Mouse (Mus musculus): ENCODE data around the gene Fgfr2. TPM values are rescaled to one million over a fixed set of nuclear protein-coding genes. Genes with fewer than 3 reads are reported as not detected.
A peak's percentile ranks its signal among the peaks of the same experiment; 100 is the strongest.

Gene Fgfr2
- polyA plus RNA-seq, 1 experiment from 2014 or later = 92.5 TPM

DNA sequence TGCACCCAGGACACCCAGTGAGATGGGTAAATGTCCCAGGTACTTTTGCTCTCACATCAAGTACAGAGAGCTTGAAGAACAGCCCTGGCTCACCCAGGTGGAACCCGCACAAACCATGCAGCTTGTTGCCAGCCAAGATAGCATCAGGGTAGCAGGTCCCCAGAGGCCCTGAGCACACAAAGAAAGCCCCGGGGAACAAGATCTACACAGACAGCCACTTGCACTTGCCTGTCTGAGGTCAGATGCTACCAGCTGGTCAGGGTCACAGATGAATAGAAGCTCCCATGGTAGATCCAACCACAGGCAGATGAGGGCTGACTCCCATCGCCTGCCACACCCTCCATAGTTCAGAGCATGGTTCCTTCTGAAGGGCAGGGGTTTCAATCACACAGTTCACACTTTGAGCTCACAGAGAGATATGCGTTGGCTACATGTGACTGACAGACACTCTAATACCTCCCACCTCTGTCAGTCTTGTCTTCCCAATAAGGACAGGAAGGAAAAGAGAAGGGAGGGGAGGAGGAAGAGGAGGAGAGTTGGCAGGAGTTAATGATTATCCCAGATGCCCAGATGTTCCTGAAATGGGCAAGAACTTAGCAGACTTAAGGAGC lies 642.3 kb downstream of the Fgfr2 start:
- 67% methylated on average over 4 of the region's 4 CpGs for WGBS
- no peak overlapping the region for H3K4me3 ChIP-seq
- no peak overlapping the region for H3K27ac ChIP-seq
- peaks cover 28% of the 10 kb centered on the region for H3K4me1 ChIP-seq (replicated peaks)
- H3K9me3 ChIP-seq = no peaks in the 10 kb centered on the region
- DNase-seq (ENCODE audit: low spot score) = no peak
- no peaks in the 10 kb centered on the region for H3K36me3 ChIP-seq
- H3K27me3 ChIP-seq (ENCODE audit: insufficient read depth, poor library complexity, severe bottlenecking) = 0 out of 2 replicates have a peak, but pooled peaks cover 2% of the 10 kb centered on the region

DNA sequence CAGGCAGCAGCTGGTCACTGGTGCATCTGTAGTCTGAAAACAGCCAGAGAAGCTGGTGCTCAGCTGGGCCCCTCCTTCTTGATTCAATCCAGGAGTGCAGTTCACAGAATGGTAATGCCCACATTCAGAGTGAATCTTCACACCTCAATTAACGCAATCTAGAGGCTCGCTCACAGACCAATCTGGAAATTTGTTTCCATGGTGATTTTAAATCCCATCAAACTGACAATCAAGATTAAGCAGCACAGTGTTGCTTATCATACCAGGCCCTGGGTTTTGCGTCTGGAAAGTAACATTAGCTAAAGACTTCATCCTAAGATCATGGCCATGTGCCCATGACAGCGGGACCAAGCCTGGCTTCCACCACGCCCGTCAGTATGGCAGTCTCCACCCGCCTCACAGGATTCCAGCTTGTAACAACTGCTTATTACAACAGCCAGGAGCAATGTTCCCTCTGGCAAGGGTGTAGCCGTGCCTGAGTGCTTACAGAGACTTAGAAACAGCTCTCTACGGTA lies 644.8 kb downstream of the Fgfr2 start:
- 0 out of 2 replicates have a peak overlapping the region, but pooled peaks have one; percentile 29 for H3K27ac ChIP-seq

DNA sequence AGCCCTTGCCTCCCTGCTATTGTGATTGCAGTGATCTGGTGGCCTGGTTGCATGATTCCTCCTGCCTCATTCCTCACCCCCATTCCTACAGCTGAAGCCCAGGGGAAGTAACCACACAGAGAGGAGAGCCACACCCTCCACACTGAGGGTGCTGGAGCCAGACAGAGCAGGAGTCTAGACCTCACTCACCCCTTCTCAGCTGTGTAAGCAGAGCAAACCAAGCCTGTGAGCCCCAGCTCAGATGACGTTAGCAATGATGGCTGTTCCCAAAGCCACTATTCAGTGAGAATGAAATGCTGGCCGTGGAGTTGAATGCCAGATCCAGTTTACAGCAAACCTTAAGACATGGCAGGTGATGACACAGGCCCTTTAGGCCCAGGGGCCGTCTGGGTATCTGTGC lies 645.4 kb downstream of the Fgfr2 start:
- Histone ChIP-seq H3K27ac (peak overlapping the region; percentile 40), H3K4me1 (replicated peaks) (peaks cover 37% of the 10 kb centered on the region), H3K9me3 (no peaks in the 10 kb centered on the region), H3K4me3 (no peak overlapping the region), H3K27me3 (ENCODE audit: insufficient read depth, poor library complexity, severe bottlenecking) (0 out of 2 replicates have a peak, but pooled peaks cover 3% of the 10 kb centered on the region), H3K36me3 (no peaks in the 10 kb centered on the region)
- no peak for DNase-seq (ENCODE audit: low spot score)
- 73% methylated on average over 3 of the region's 3 CpGs for WGBS

More for the DNA sequence above, 644.8 kb downstream of the Fgfr2 start:
- 85% methylated on average over 9 of the region's 9 CpGs for WGBS
- no peaks in the 10 kb centered on the region for H3K9me3 ChIP-seq
- no peaks in the 10 kb centered on the region for H3K36me3 ChIP-seq
- 0 out of 2 replicates have a peak, but pooled peaks cover 3% of the 10 kb centered on the region for H3K27me3 ChIP-seq (ENCODE audit: insufficient read depth, poor library complexity, severe bottlenecking)
- no peak overlapping the region for H3K4me3 ChIP-seq
- no peak for DNase-seq (ENCODE audit: low spot score)
- peaks cover 37% of the 10 kb centered on the region for H3K4me1 ChIP-seq (replicated peaks)

DNA sequence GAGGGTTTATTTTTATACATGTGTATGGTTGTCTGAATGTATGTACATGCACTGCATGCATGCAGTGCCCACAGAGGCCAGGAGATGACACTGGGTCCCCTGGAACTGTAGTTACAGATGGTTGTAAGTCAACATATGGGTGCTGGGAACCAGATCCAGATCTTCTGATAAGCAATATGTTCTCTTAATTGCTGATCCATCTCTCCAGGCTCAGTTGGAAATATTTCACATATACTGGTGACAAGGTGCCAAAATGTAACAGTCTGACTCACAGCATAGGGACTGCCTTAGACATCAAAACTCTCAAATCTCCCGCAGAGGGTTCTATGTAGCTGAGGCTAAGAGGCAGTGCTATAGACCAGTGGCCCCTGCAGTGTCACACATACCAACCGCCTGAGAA lies 646.7 kb downstream of the Fgfr2 start:
- Histone ChIP-seq H3K36me3 (no peaks in the 10 kb centered on the region), H3K4me1 (replicated peaks) (peaks cover 37% of the 10 kb centered on the region), H3K27me3 (ENCODE audit: insufficient read depth, poor library complexity, severe bottlenecking) (0 out of 2 replicates have a peak, but pooled peaks cover 3% of the 10 kb centered on the region), H3K4me3 (no peak overlapping the region), H3K27ac (no peak overlapping the region), H3K9me3 (no peaks in the 10 kb centered on the region)
- 89% methylated on average over 2 of the region's 2 CpGs for WGBS
- DNase-seq (ENCODE audit: low spot score) = no peak

DNA sequence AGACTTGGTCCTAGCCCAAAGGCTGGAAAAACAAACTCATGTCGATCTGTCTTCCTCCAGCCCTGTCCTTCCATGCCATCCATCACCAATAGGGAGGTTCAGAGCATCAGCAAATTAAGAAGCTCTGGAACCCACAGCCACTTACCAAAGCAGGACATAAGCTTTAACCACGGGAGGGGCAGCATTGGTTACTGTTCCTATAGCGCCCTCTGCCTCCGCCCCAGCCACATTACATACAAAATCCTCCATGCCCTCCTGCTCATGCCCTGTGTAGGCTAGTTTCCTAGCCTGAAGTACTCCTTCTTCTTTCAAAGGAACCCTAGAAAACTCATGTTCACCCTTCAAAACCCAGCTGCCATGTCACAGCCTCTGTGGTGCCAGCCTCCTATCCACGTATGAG lies 648.1 kb downstream of the Fgfr2 start:
- 25% methylated on average over 5 of the region's 5 CpGs for WGBS

DNA sequence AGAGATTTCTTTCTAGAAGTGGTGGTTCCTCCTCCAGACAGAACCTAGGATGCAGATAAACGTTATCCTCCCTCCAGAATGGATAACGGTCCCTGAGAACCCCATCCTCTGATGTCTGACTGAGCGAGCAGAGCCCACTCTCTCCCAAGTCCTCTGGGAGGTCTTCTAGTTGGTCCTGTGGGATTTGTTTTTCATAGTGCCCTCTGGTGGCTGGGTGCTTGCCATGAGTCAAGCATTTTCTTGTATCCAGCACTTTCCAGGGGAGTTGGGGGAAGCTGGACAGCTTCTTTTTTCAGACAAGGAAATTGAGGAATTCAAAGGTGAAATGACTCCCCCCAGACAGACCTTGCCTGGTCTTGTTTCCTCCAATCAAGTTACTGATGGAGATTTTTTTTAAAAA lies 651.8 kb downstream of the Fgfr2 start:
- Histone ChIP-seq H3K27me3 (ENCODE audit: insufficient read depth, poor library complexity, severe bottlenecking) (0 out of 2 replicates have a peak, but pooled peaks cover 5% of the 10 kb centered on the region), H3K4me3 (no peak overlapping the region), H3K9me3 (no peaks in the 10 kb centered on the region), H3K4me1 (replicated peaks) (peaks cover 13% of the 10 kb centered on the region; the same call in 1 of the 2 replicates), H3K27ac (no peak overlapping the region), H3K36me3 (no peaks in the 10 kb centered on the region)
- peak; percentile 41 for DNase-seq (ENCODE audit: low spot score)
- 63% methylated on average over 3 of the region's 3 CpGs for WGBS

More for the DNA sequence above, 648.1 kb downstream of the Fgfr2 start:
- Histone ChIP-seq H3K27me3 (ENCODE audit: insufficient read depth, poor library complexity, severe bottlenecking) (0 out of 2 replicates have a peak, but pooled peaks cover 3% of the 10 kb centered on the region), H3K4me3 (no peak overlapping the region), H3K36me3 (no peaks in the 10 kb centered on the region), H3K4me1 (replicated peaks) (peaks cover 26% of the 10 kb centered on the region), H3K9me3 (no peaks in the 10 kb centered on the region), H3K27ac (peak overlapping the region; percentile 13; the same call in 1 of the 2 replicates)
- DNase-seq (ENCODE audit: low spot score) = peak; percentile 66

DNA sequence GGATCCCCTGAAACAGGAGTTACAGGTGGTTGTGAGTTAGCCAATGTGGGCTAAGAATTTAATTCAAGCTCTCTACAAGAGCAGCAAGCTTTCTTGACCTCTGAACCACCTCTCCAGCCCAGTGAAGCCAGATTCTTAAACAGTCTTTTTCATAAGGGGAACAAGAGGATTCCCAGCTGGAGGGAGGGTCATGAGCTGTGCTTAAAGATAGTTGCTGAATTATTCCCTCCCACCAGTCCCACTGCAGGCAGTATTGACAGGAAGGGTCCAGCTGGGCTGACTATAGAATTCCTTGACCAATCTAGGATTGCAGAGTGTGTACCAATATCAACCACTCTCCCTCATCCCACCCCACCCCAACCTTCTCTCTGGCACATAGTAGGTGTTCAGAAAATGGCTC lies 654.8 kb downstream of the Fgfr2 start:
- no peak overlapping the region for H3K27ac ChIP-seq
- no peaks in the 10 kb centered on the region for H3K36me3 ChIP-seq
- no peak overlapping the region for H3K4me3 ChIP-seq
- no peaks in the 10 kb centered on the region for H3K9me3 ChIP-seq
- no peak for DNase-seq (ENCODE audit: low spot score)
- peaks cover 5% of the 10 kb centered on the region; the same call in 1 of the 2 replicates for H3K4me1 ChIP-seq (replicated peaks)
- H3K27me3 ChIP-seq (ENCODE audit: insufficient read depth, poor library complexity, severe bottlenecking) = 0 out of 2 replicates have a peak, but pooled peaks cover 2% of the 10 kb centered on the region

DNA sequence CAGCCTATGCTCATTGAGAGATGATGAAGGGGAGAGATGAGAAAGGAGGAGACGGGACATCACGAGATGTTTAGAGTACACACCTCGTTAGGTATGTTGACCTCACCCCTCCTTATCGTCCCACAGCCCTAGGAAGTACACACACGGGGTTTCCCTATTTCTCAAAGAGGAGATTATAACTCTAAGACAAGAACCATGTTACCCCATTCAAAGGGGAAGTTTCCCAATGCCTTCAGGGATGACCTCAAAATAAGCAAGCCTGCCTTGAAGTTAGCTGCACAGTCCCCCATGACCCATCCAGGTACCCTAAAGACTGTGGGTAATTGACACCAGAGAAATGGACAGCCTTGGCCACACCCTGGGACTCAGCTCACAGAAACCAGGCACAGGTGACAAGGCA lies 657.3 kb downstream of the Fgfr2 start:
- WGBS = 94% methylated on average over 5 of the region's 5 CpGs
- DNase-seq (ENCODE audit: low spot score) = no peak
- Histone ChIP-seq H3K4me1 (replicated peaks) (peaks cover 5% of the 10 kb centered on the region; the same call in 1 of the 2 replicates), H3K36me3 (no peaks in the 10 kb centered on the region), H3K27me3 (ENCODE audit: insufficient read depth, poor library complexity, severe bottlenecking) (0 out of 2 replicates have a peak, but pooled peaks cover 2% of the 10 kb centered on the region), H3K9me3 (no peaks in the 10 kb centered on the region), H3K4me3 (no peak overlapping the region), H3K27ac (no peak overlapping the region)

DNA sequence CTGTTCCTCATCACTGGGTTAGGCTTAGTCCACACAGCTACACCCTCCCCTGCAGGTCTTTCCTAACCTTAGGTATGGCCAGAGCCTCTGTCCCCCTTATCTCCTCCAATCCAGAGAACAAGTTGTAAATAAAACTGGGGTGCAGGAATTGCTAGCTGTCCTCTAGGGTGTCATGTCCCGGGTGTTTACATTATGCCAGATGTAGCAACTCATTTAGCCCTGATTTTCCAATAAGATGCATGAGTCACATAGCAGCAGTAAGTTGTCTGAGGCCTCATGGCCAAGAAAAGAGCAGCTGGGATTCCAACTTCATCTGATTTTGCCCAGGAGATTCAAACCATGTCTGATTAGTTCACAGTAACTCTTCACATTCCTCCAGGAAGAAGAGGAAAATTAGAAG lies 658.3 kb downstream of the Fgfr2 start:
- H3K9me3 ChIP-seq = no peaks in the 10 kb centered on the region
- H3K27me3 ChIP-seq (ENCODE audit: insufficient read depth, poor library complexity, severe bottlenecking) = 0 out of 2 replicates have a peak, but pooled peaks cover 2% of the 10 kb centered on the region
- H3K4me1 ChIP-seq (replicated peaks) = peaks cover 7% of the 10 kb centered on the region; the same call in 1 of the 2 replicates
- no peak overlapping the region for H3K27ac ChIP-seq
- no peak for DNase-seq (ENCODE audit: low spot score)
- H3K4me3 ChIP-seq = no peak overlapping the region
- WGBS = 79% methylated on average over 1 of the region's 1 CpGs
- H3K36me3 ChIP-seq = no peaks in the 10 kb centered on the region

DNA sequence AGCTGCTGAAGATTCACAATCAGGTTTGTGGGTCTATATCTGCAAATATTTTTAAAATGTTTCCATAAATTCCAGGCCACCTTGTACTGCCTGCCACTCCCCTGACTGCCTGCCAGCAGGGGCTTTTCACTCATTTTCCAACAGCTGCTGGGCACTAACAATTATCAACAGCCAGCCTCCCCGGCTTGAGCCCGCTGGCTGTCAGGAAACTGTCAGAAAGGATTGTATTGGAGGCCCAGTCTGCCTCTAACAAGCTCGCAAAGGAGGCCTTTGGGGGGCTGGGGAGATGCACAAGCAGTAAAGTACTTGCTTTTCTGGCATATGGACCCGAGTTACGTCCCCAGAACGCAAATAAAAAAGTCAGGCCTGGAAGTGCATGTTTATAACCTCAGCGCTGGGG lies 664.7 kb downstream of the Fgfr2 start:
- Histone ChIP-seq H3K4me1 (replicated peaks) (peaks cover 33% of the 10 kb centered on the region), H3K27ac (peak overlapping the region; percentile 84), H3K36me3 (no peaks in the 10 kb centered on the region), H3K9me3 (peaks cover 4% of the 10 kb centered on the region; the same call in 1 of the 2 replicates), H3K27me3 (ENCODE audit: insufficient read depth, poor library complexity, severe bottlenecking) (no peaks in the 10 kb centered on the region), H3K4me3 (no peak overlapping the region; the same call in 1 of the 2 replicates)
- 31% methylated on average over 7 of the region's 7 CpGs for WGBS
- peak; percentile 56 for DNase-seq (ENCODE audit: low spot score)

DNA sequence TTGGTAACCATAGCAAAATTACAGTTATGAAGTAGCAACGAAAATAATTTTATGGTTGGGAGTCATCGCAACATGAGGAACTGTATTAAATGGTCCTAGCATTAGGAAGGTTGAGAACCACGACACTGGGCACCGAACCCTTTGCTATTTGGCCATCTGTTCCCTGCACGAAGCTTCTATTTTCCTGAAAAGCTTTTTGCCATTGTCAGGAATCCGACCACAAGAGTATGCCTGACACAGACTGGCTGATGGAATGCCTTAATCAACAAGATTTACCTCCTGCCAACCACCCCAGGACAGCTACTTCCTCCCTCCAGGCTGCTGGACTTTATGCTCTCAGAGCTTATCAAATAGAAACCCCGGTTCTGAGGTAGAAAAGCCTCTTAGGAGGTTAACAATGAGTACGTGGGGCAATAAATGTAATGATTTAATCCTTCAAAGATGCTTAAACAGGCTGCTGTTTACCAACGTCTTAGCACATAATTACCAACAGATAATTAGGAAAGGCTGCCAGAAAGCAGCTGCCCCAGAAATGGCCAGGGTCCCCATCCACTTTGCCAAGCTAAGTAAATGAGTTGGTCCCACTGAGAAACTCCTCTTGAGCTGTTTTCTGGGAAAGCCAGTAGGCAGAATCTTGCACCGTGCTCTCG lies 668.0 kb downstream of the Fgfr2 start:
- DNase-seq (ENCODE audit: low spot score) = no peak

DNA sequence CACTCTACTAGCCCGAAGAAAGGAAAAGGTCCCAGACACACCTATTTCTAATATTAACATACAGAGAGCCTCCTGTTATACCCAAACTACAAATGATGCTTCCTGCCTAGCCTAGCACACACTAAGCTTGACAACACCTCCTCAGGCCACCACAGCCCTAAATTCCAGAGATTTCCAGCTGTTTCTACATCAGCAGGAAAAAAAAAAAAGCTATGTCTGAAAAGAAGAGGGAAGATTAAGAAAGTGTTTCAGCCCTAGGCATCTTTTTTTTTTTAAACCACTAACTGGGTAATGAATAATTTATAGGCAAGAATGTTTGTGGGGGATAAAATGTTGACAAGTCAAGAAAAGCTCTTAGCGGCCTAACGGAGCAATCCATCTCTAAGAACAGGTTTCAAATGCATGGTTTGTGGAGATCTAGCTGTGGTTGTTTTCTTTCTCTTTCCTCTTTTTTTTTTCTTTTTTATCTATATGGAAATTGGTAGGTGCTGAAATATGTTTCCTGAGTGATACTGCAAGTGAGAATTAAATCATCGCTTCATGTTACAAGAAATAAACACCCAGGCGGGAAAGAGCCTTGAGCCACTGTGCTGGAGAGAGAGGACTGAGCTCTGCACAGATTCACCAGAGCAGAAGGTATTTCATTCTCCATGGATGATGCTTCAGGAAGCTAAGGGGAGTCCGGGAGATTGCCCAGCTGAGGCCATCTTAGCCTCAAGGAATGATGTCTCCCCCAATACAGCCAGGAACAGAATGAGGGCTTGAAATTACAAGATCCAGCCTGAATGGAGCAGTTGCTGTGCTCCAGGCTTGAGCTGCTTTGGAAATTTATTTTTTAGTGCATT lies 673.0 kb downstream of the Fgfr2 start:
- H3K27ac ChIP-seq = 0 out of 2 replicates have a peak overlapping the region, but pooled peaks have one; percentile 40
- 85% methylated on average over 6 of the region's 6 CpGs for WGBS
- DNase-seq (ENCODE audit: low spot score) = no peak

More for the DNA sequence above, 668.0 kb downstream of the Fgfr2 start:
- no peak overlapping the region for H3K4me3 ChIP-seq
- H3K4me1 ChIP-seq (replicated peaks) = peaks cover 33% of the 10 kb centered on the region
- WGBS = 71% methylated on average over 11 of the region's 11 CpGs
- no peaks in the 10 kb centered on the region for H3K27me3 ChIP-seq (ENCODE audit: insufficient read depth, poor library complexity, severe bottlenecking)
- no peak overlapping the region for H3K27ac ChIP-seq
- no peaks in the 10 kb centered on the region for H3K36me3 ChIP-seq
- peaks cover 8% of the 10 kb centered on the region; the same call in 1 of the 2 replicates for H3K9me3 ChIP-seq

More for the DNA sequence above, 673.0 kb downstream of the Fgfr2 start:
- Histone ChIP-seq H3K4me3 (no peak overlapping the region), H3K9me3 (peaks cover 8% of the 10 kb centered on the region; the same call in 1 of the 2 replicates), H3K4me1 (replicated peaks) (0 out of 2 replicates have a peak, but pooled peaks cover 2% of the 10 kb centered on the region), H3K36me3 (no peaks in the 10 kb centered on the region), H3K27me3 (ENCODE audit: insufficient read depth, poor library complexity, severe bottlenecking) (no peaks in the 10 kb centered on the region)

Data from hindbrain, embryonic 10.5 days (tissue).